Mouse (Mus musculus): Measurements from ENCODE around the gene Clic5. TPM values are rescaled to one million over a fixed set of nuclear protein-coding genes. Genes with fewer than 3 reads are reported as not detected.

Gene Clic5
- total RNA-seq, 1 experiment from 2014 or later, result 0.67 TPM

GRCm38 (mm10) chr17:44249544-44249943, 61.2 kb downstream of the Clic5 start:
- ATAC-seq (replicated peaks; ENCODE audit: insufficient number of reproducible peaks, low FRiP score, low TSS enrichment, poor library complexity, severe bottlenecking), result no peak

GRCm38 (mm10) chr17:44252653-44253052, 64.3 kb downstream of the Clic5 start:
- no peak for ATAC-seq (replicated peaks; ENCODE audit: insufficient number of reproducible peaks, low FRiP score, low TSS enrichment, poor library complexity, severe bottlenecking)

DNA sequence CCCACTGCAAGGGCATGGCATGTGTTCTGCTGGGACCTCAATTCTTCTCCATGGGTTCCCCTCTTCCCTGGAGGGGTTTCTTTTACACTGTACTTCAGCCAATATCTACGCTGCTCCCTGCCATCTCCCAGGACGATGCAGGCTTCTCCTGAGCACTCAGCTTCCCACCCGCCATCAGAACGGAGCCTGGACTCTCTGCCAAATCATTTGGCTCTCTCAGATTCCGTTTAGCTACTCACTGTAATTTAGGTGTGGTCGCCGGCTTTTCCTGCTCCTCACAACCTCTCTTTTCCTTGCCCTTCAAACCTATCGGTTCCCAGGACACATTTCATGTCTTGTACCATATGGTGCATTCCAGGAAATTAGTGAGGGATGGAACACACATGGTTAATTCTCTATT, 66.3 kb downstream of the Clic5 start:
- ATAC-seq (replicated peaks; ENCODE audit: insufficient number of reproducible peaks, low FRiP score, low TSS enrichment, poor library complexity, severe bottlenecking), result no peak

DNA sequence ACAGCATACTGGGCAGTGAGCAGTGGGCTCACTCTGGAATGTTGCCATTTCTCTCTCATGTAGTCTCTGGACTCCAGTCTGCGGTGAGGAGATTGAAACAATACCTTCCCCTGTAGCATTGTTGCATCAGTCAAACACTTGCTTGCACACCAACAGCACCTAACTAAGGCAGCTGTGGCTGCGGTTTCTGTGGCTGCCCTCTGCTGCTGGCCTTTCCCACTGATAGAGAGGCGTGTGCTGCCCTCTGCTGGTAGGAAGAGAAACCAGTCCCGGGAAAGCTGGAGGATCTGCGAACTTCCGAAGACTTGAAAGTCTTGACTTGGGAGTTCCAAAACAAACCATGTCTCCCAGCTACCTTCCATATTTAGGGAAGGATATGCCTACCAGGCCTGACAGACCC, 68.2 kb downstream of the Clic5 start:
- peak; percentile 74 for ATAC-seq (replicated peaks; ENCODE audit: insufficient number of reproducible peaks, low FRiP score, low TSS enrichment, poor library complexity, severe bottlenecking)

GRCm38 (mm10) chr17:44259245-44259644, 70.9 kb downstream of the Clic5 start:
- ATAC-seq (replicated peaks; ENCODE audit: insufficient number of reproducible peaks, low FRiP score, low TSS enrichment, poor library complexity, severe bottlenecking), result no peak

GRCm38 (mm10) chr17:44261594-44262202, 73.3 kb downstream of the Clic5 start:
- peak; percentile 71 for ATAC-seq (replicated peaks; ENCODE audit: insufficient number of reproducible peaks, low FRiP score, low TSS enrichment, poor library complexity, severe bottlenecking)

DNA sequence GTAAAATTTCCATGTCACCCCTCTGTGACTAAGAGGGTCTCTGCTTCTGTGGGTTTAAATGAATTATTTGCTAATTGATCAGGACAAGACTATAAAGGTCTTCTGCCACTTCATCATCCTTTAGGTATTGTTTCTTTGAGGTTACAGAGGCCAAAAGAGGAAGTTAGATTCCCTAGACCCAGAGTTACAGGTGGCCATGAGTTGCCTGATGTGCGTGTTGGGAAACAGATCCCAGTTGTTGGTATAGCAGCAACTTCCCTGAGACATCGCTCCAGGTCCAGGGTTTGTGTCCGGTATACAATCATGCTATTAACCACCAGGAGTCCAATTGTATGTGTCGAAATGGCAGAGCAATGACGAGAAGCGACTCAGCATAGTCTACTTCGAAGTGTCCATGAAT, 81.7 kb downstream of the Clic5 start:
- ATAC-seq (replicated peaks; ENCODE audit: insufficient number of reproducible peaks, low FRiP score, low TSS enrichment, poor library complexity, severe bottlenecking), result no peak

- no peak for ATAC-seq (replicated peaks; ENCODE audit: insufficient number of reproducible peaks, low FRiP score, low TSS enrichment, poor library complexity, severe bottlenecking)
Observed at GRCm38 (mm10) chr17:44271426-44271825, 83.0 kb downstream of the Clic5 start.

GRCm38 (mm10) chr17:44274804-44275203, 86.4 kb downstream of the Clic5 start:
- no peak for ATAC-seq (replicated peaks; ENCODE audit: insufficient number of reproducible peaks, low FRiP score, low TSS enrichment, poor library complexity, severe bottlenecking)

- no peak for ATAC-seq (replicated peaks; ENCODE audit: insufficient number of reproducible peaks, low FRiP score, low TSS enrichment, poor library complexity, severe bottlenecking)
Observed at GRCm38 (mm10) chr17:44288320-44288719, 99.9 kb downstream of the Clic5 start.

GRCm38 (mm10) chr17:44297221-44297620, 108.8 kb downstream of the Clic5 start:
- ATAC-seq (replicated peaks; ENCODE audit: insufficient number of reproducible peaks, low FRiP score, low TSS enrichment, poor library complexity, severe bottlenecking), result no peak

- no peak for ATAC-seq (replicated peaks; ENCODE audit: insufficient number of reproducible peaks, low FRiP score, low TSS enrichment, poor library complexity, severe bottlenecking)
Observed at GRCm38 (mm10) chr17:44300236-44300635, 111.9 kb downstream of the Clic5 start.

GRCm38 (mm10) chr17:44300723-44301122, 112.3 kb downstream of the Clic5 start:
- no peak for ATAC-seq (replicated peaks; ENCODE audit: insufficient number of reproducible peaks, low FRiP score, low TSS enrichment, poor library complexity, severe bottlenecking)

GRCm38 (mm10) chr17:44301224-44301811, 112.9 kb downstream of the Clic5 start:
- no peak for ATAC-seq (replicated peaks; ENCODE audit: insufficient number of reproducible peaks, low FRiP score, low TSS enrichment, poor library complexity, severe bottlenecking)

DNA sequence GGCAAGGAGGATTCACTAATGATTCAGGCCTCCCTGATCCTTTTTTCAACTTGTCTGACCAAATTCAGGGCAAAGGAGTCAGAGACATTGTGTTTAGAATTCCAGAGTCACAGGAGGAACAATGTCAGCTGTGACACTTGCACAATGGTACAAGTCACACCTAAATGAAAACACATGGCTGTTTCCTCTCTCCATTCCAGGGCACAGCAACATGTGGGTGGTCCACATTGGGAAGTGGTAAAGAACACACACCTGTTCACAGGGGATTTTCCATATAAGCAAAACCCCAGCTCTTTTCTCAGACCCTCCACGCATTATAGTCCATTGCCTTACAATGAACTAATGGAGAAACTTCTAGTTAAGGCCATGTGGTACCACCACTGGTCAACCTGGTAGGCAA, 115.7 kb downstream of the Clic5 start:
- no peak for ATAC-seq (replicated peaks; ENCODE audit: insufficient number of reproducible peaks, low FRiP score, low TSS enrichment, poor library complexity, severe bottlenecking)

GRCm38 (mm10) chr17:44309914-44310622, 121.7 kb downstream of the Clic5 start:
- no peak for ATAC-seq (replicated peaks; ENCODE audit: insufficient number of reproducible peaks, low FRiP score, low TSS enrichment, poor library complexity, severe bottlenecking)

GRCm38 (mm10) chr17:44325314-44325713, 136.9 kb downstream of the Clic5 start:
- ATAC-seq (replicated peaks; ENCODE audit: insufficient number of reproducible peaks, low FRiP score, low TSS enrichment, poor library complexity, severe bottlenecking), result no peak

DNA sequence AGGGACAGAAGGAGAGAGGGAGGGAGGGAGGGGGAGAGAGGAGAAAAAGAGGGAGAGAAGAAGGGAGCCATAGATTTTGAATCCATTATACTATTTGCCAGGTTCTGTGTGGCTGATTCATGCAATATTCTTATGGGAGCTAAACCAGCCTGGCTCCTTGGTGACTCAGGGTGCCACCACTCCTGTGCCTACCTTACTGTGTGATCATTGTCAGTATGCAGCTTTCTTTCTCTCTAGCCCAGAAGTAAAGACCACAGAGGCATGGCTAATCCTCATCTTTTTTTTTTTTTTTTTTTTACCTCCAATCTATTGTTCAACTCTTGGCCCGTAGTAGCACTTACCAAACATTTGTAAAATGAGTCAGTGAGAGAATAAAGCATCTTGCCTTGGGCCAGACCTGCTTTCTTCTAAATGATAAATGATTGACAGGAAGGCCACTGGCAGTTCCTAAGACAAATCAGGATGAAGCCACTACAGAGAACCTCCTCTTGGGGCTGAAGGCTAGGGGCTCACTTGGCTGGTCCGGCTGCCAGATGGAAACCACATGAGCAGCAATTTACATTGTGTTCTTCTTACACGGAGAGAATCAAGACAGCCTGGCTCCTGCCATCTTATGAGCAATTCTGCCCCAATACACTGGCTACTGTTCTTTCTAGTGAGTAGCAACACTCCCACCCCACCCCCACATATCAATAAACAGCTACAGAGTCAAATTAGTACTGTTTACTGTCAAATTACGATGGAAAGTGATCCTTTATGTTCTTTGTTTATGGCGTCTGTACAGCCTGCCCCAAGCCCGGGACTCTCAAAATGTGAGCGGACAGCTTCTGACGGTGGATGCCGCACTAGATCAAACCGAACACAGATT, 139.1 kb downstream of the Clic5 start:
- no peak for ATAC-seq (replicated peaks; ENCODE audit: insufficient number of reproducible peaks, low FRiP score, low TSS enrichment, poor library complexity, severe bottlenecking)

GRCm38 (mm10) chr17:44328147-44328482, 139.7 kb downstream of the Clic5 start:
- ATAC-seq (replicated peaks; ENCODE audit: insufficient number of reproducible peaks, low FRiP score, low TSS enrichment, poor library complexity, severe bottlenecking), result no peak
